Mouse (Mus musculus) heart, postnatal 4 days (tissue): ENCODE results near the gene Rwdd4a. TPM values are rescaled to one million over a fixed set of nuclear protein-coding genes. Genes with fewer than 3 reads are reported as not detected.

Source experiments
- DNase-seq: peaks from one replicate; pipeline ENCODE4 v3.0.0; 2021
- microRNA-seq, 2 experiments: library from miRNA; unstranded; fragments of <30 nt; microRNA quantifications; one replicate each; pipeline ENCODE4 v1.2.0; 2021 to 2022
- total RNA-seq, 2 experiments: library from RNA; stranded (reverse); gene quantifications; 2 replicates each; pipeline ENCODE4 v1.2.3; 2021

Gene Rwdd4a
- total RNA-seq, 2 experiments from 2014 or later, result 45.6 to 49.7 TPM

- no peak for DNase-seq
These were observed 55.2 kb downstream of the Rwdd4a start for GRCm38 (mm10) chr8:47588616-47589015.

- DNase-seq, result no peak
These were observed 56.9 kb downstream of the Rwdd4a start for GRCm38 (mm10) chr8:47590400-47590799.

- DNase-seq, result no peak
These were observed 67.2 kb downstream of the Rwdd4a start for GRCm38 (mm10) chr8:47600664-47601063.

Small RNAs within 50 kb of the gene (microRNA-seq; reads per million reads assigned to microRNA genes)
- gene Gm27409, result 0 reads per million in 2 experiments

Other genes with a start within 250 kb of the Rwdd4a start
- 10 to 100 TPM; 27.4 to 29.3 TPM for gene Stox2, start 87.3 kb upstream of the Rwdd4a start, total RNA-seq
- gene Trappc11, start 194 bp upstream of the Rwdd4a start, total RNA-seq, result 10 to 100 TPM; 21.6 to 22.4 TPM
- gene Ing2, start 141.9 kb downstream of the Rwdd4a start, total RNA-seq, result 10 to 100 TPM; 10.4 to 14.0 TPM
- gene Cdkn2aip, start 180.3 kb downstream of the Rwdd4a start, total RNA-seq, result 10 to 100 TPM in 1 of 2 experiments, 1 to 10 TPM in 1; 9.4 to 12.0 TPM